In the genomic region with DNA sequence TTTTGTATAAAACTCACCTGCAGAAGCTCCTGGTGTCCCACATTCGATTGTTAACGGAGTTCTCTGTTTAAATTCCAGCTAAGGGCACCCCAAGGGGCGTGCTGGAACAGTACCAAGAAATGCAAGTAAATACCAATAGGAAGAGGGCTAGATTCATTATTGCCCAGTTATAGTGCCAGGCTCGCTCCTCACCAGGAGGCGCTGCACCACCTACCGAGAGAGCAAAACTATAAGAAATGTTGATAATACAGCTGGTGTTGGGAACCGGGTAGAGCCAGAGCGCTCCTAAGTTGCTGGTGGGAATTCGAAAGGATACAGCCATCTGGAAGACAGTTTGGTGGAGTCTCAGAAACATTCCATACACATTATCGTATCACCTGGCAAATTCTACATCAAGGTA, we compare ENCODE assay signal across 9 mouse cellular contexts. TPM values are rescaled to one million over a fixed set of nuclear protein-coding genes. Genes with fewer than 3 reads are reported as not detected.
A peak's percentile ranks its signal among the peaks of the same experiment; 100 is the strongest.
DNase-seq lines count a peak whose midpoint lies in the region; ATAC-seq and TF ChIP-seq lines count a peak whose summit lies in the region.
"Had no signal": no experiment of that assay in that cellular context is flagged by ENCODE, and none has a peak within 500 bp of the region (broad histone marks: within the 10 kb centered on the region; RNA-seq: fewer than 3 reads in every experiment).

No protein-coding gene starts in this region.

- peak overlapping the region; percentile 41 for H3K4me2 ChIP-seq in liver, embryonic 14.5 days (ENCODE audit: low read depth)
- no peak overlapping the region for H3K4me2 ChIP-seq in hindbrain, embryonic 11.5 days (replicated peaks; ENCODE audit: low read depth, low read length)
- H3K4me2 ChIP-seq: neural tube, embryonic 13.5 days had no signal

- no peak overlapping the region for H3K9ac ChIP-seq in heart, adult 2 months (ENCODE audit: low read depth, low read length)
- no peak overlapping the region for H3K9ac ChIP-seq in liver, embryonic 14.5 days (replicated peaks)
- H3K9ac ChIP-seq in hindbrain, embryonic 11.5 days (ENCODE audit: low read depth, low read length), result no peak overlapping the region
- H3K9ac ChIP-seq: neural tube, embryonic 13.5 days had no signal

- H3K27me3 ChIP-seq in heart, adult 2 months (ENCODE audit: control insufficient read depth, insufficient read depth, low read length), result no peaks in the 10 kb centered on the region
- H3K27me3 ChIP-seq in liver, embryonic 14.5 days (ENCODE audit: control insufficient read depth, insufficient read depth, low read length), result no peaks in the 10 kb centered on the region
- no peaks in the 10 kb centered on the region for H3K27me3 ChIP-seq in hindbrain, embryonic 11.5 days (ENCODE audit: control insufficient read depth, insufficient read depth, low read length)
- H3K27me3 ChIP-seq: neural tube, embryonic 13.5 days had no signal

- H3K4me1 ChIP-seq in heart, adult 2 months (ENCODE audit: control insufficient read depth, insufficient read depth, low read length), result peaks cover 3% of the 10 kb centered on the region
- peaks cover 19 to 22% of the 10 kb centered on the region in 2 experiments for H3K4me1 ChIP-seq in liver, embryonic 14.5 days (replicated peaks; ENCODE audit: control insufficient read depth in 2 of 2, insufficient read depth in 2 of 2, low read length in 1 of 2)
- H3K4me1 ChIP-seq in hindbrain, embryonic 11.5 days (replicated peaks; ENCODE audit: control insufficient read depth, insufficient read depth, low read length), result no peaks in the 10 kb centered on the region

- no peaks in the 10 kb centered on the region for H3K79me2 ChIP-seq in heart, adult 2 months (replicated peaks; ENCODE audit: control insufficient read depth, insufficient read depth, low read length)

- no peak overlapping the region for H3K4me3 ChIP-seq in heart, adult 2 months
- H3K4me3 ChIP-seq in liver, embryonic 14.5 days (ENCODE audit: insufficient read depth in 1 of 2, low read depth in 2 of 2, low read length in 2 of 2), result no peak overlapping the region
- no peak overlapping the region for H3K4me3 ChIP-seq in hindbrain, embryonic 11.5 days (ENCODE audit: low read depth, low read length)
- H3K4me3 ChIP-seq: neural tube, embryonic 13.5 days had no signal

- no peaks in the 10 kb centered on the region for H3K9me3 ChIP-seq in liver, embryonic 14.5 days (ENCODE audit: control insufficient read depth, low read length)
- no peaks in the 10 kb centered on the region for H3K9me3 ChIP-seq in hindbrain, embryonic 11.5 days (ENCODE audit: control insufficient read depth, low read length)
- H3K9me3 ChIP-seq: neural tube, embryonic 13.5 days had no signal

- ATAC-seq in liver, embryonic 14.5 days (ENCODE audit: insufficient read depth), result peak; percentile 34; the same call in 1 of the 2 replicates
- ATAC-seq in hindbrain, embryonic 11.5 days (ENCODE audit: low FRiP score), result no peak

- no peak for TF ChIP-seq EP300 in heart, adult 2 months (IDR thresholded peaks at IDR 0.05; ENCODE audit: insufficient read depth, low read depth, low read length)
- no peak for TF ChIP-seq EP300 in liver, embryonic 14.5 days (IDR thresholded peaks at IDR 0.05; ENCODE audit: low read depth)

- H3K27ac ChIP-seq in heart, adult 2 months, result no peak overlapping the region
- H3K27ac ChIP-seq in liver, embryonic 14.5 days, result no peak overlapping the region
- no peak overlapping the region for H3K27ac ChIP-seq in hindbrain, embryonic 11.5 days (ENCODE audit: low read depth, low read length)

- peak; percentile 25 for TF ChIP-seq CTCF in heart, adult 2 months (IDR thresholded peaks at IDR 0.05)
- TF ChIP-seq CTCF in liver, embryonic 14.5 days (IDR thresholded peaks at IDR 0.05; ENCODE audit: low read depth), result peak; percentile 50

- intact Hi-C loops in heart, adult 2 months (cut with DNase I), result no loop called here

- DNase-seq in heart, adult 2 months, result no peak
- DNase-seq in heart, adult 8-10 months (ENCODE audit: low spot score), result no peak
- peak; percentile 20 to 62 for DNase-seq in spleen, postnatal 10 days (ENCODE audit: low spot score in 2 of 2)
- no peak for DNase-seq in spleen, adult 18-20 months
- DNase-seq in liver, embryonic 14.5 days (ENCODE audit: low read depth in 3 of 3, low spot score in 3 of 3), result no peak
- DNase-seq in thymus, postnatal 4 days, result peak; percentile 69
- no peak for DNase-seq in hindbrain, embryonic 11.5 days (ENCODE audit: low spot score)
- no peak for DNase-seq in layer of hippocampus, adult 9-10 months (ENCODE audit: low spot score)

- 96% methylated on average over 10 of the region's 10 CpGs for WGBS in heart, adult 2 months
- WGBS in liver, embryonic 14.5 days (ENCODE audit: insufficient replicate concordance), result 71% methylated on average over 10 of the region's 10 CpGs
- 91% methylated on average over 10 of the region's 10 CpGs for WGBS in hindbrain, embryonic 11.5 days

- TF ChIP-seq POLR2A in heart, adult 2 months (IDR thresholded peaks at IDR 0.05; ENCODE audit: insufficient read depth, low read depth, low read length), result no peak

- no peaks in the 10 kb centered on the region for H3K36me3 ChIP-seq in heart, adult 2 months (ENCODE audit: control insufficient read depth, insufficient read depth, low read length)
- H3K36me3 ChIP-seq in liver, embryonic 14.5 days (replicated peaks; ENCODE audit: control insufficient read depth, insufficient read depth, low read depth), result no peaks in the 10 kb centered on the region
- no peaks in the 10 kb centered on the region for H3K36me3 ChIP-seq in hindbrain, embryonic 11.5 days (ENCODE audit: control insufficient read depth, insufficient read depth, low read length)
- H3K36me3 ChIP-seq: neural tube, embryonic 13.5 days had no signal

RNA-seq across cellular contexts. Expression of a gene that starts 56.7 kb away (rescaled TPM):
- 1 to 10 TPM; 6.2 to 6.3 TPM for total RNA-seq in heart, adult 2 months (2021)
- 2.6 and 3.5 TPM in 2 replicates for polyA plus RNA-seq in heart, adult 2 months (2012; rRNA removed)
- total RNA-seq in heart, adult 8-10 months (2022), result 1 to 10 TPM; 4.9 to 7.2 (median 6.5) TPM
- 4.3 and 4.9 TPM in 2 replicates for polyA plus RNA-seq in liver, embryonic 14.5 days (2012; rRNA removed)
- 2.9 and 3.6 TPM in 2 replicates for polyA plus RNA-seq in liver, embryonic 14.5 days (2014; fragmentation: Nextera tagmentation; extraction: Ambion mirVana)
- 7.3 and 7.6 TPM in 2 replicates for polyA plus RNA-seq in hindbrain, embryonic 11.5 days (2014; fragmentation: Nextera tagmentation; extraction: Ambion mirVana)

RNA-seq across cellular contexts. Expression of a gene that starts 56.8 kb away (rescaled TPM):
- total RNA-seq in heart, adult 2 months (2021), result 10 to 100 TPM; 12.0 to 13.2 TPM
- 17.7 and 23.5 TPM in 2 replicates for polyA plus RNA-seq in heart, adult 2 months (2012; rRNA removed)
- total RNA-seq in heart, adult 8-10 months (2022), result 10 to 100 TPM; 14.1 to 15.2 (median 14.5) TPM
- polyA plus RNA-seq in liver, embryonic 14.5 days (2012; rRNA removed), result 21.1 and 21.2 TPM in 2 replicates
- polyA plus RNA-seq in liver, embryonic 14.5 days (2014; fragmentation: Nextera tagmentation; extraction: Ambion mirVana), result 28.7 and 32.6 TPM in 2 replicates
- polyA plus RNA-seq in hindbrain, embryonic 11.5 days (2014; fragmentation: Nextera tagmentation; extraction: Ambion mirVana), result 32.1 and 42.9 TPM in 2 replicates

Comparison
In these comparisons a context has a peak if more than half of its experiments do, and no peak if none do; other contexts are left out.
1. DNase-seq: peak in spleen, postnatal 10 days (2 of 2) and thymus, postnatal 4 days (single experiment); none in heart, adult 2 months (0 of 2), heart, adult 8-10 months (single experiment), spleen, adult 18-20 months (0 of 2), liver, embryonic 14.5 days (0 of 3), hindbrain, embryonic 11.5 days (single experiment) and layer of hippocampus, adult 9-10 months (single experiment).